Mouse (Mus musculus): Measurements from ENCODE around the gene Gm3667.
A peak's percentile ranks its signal among the peaks of the same experiment; 100 is the strongest.
"Not testable (repeated sequence)": the region's sequence is repeated elsewhere in the genome, so short reads cannot be mapped to it uniquely, and the experiment has no call there.

Gene Gm3667

DNA sequence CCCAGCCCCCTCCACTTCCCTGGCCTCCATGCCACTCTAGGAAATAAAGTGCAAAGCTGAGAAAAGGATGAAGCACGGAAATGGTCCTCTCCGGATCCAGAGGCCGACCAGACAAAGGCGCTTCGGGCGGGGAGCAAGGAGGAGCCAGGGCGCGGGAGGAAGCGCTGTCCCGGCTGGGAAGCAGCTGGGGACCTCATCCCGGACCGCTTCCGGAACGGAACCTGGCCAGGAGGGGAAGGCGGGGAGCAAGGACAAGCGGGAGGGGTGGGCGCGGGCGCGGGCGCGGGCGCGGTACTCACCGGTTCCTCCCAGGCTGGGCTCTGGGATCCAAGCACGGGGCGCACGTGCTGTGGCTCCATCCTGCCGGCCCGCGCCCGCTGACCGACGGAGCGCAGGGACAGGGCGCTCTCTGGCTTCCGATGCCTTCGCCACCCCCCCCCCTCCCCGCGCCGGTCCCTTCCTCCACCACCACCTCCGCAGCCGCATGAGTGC is at the start of gene Gm3667:
Gm3667 (minus strand) TSS at position 442 of the 492 bp plus-strand sequence.
- DNase-seq (ENCODE audit: inconsistent ontology term) = peak; percentile 0

DNA sequence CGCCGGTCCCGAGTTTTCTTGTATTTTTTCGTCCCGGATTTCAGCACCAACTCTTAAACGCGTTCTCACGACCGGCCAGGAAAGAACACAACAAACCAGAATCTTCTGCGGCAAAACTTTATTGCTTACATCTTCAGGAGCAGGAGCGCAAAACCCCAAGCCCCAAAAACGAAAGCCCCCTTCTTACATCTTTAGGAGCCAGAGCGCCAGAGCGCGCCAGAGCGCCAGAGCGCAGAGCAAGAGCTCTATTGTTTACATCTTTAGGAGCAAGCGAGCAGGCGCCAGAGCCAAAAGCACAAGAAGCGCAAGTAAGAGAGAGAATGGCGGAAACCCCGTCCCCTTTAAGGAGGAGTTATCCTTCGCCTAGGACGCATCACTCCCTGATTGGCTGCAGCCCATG is 10.1 kb upstream of the Gm3667 start:
- DNase-seq (ENCODE audit: inconsistent ontology term) = not testable (repeated sequence)

DNA sequence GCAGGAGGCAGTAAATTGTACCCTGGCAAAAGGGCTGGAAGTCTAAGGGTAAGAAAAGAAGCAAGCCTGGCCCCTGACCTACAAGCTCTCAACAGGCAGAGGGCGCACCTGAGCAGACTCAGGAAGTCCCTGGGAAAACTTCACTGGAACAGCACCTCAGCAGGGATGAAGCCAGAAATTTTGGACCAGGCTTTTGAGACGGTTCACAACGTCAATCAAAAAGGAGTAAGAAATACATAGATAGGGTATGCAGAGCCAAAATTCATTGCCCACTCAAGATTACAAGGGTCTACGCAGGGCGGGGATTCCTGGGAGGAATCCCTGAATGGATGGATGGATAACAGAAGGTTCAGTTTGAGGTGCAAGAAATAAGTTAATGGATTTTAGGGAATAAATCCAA is 951 bp downstream of the Gm3667 start:
- DNase-seq (ENCODE audit: inconsistent ontology term) = not testable (repeated sequence)

DNA sequence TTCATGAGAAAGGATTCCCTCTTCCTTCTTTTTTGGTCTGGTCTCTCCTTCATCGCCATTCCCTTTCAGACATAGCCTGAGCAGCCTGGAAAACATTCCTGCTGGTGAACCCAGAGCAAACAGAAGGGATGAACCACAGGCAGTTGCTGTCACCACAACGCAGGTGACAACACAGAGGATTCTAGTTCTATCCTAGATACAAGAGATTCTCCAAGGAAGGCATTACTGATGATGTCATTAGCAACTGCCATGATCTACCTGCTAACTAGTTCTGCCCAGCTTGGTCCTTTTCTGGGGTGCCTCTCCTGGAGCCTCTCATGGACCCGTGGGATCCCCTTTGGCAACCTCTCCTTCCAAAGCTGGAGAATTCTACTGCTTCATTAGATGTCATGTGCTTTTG is 49.6 kb downstream of the Gm3667 start, which contains the start of gene Gm3642:
Gm3642 (minus strand) TSS at position 101 of the 400 bp plus-strand sequence.
- DNase-seq (ENCODE audit: inconsistent ontology term) = not testable (repeated sequence)

DNA sequence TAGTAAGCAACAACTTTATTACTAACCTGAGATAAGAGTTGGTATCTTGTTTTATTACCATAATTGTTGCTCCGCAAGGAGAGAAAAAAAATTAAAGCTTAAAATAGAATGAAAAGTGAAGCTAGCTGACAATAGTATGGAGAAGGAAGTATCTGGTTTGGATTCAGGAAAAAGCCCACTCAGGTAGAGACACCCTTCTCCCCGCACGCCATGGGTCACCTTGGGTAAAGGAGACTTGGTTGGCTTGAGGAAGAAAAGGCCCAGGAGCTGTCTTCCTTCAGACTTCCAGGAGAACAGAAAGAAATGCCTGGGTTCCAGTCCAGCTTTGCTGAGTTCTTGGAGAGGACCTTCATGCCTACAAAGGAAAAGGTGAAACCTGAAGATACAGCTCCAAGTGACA is 66.5 kb downstream of the Gm3667 start:
- DNase-seq (ENCODE audit: inconsistent ontology term) = not testable (repeated sequence)
